Mouse (Mus musculus) heart, postnatal 4 days (tissue): ENCODE data around the gene Orm1. TPM values are rescaled to one million over a fixed set of nuclear protein-coding genes. Genes with fewer than 3 reads are reported as not detected.

ENCODE experiments used
- DNase-seq: peaks from one replicate; pipeline ENCODE4 v3.0.0; 2021
- total RNA-seq, 2 experiments: library from RNA; stranded (reverse); gene quantifications; 2 replicates each; pipeline ENCODE4 v1.2.3; 2021

Gene Orm1
- total RNA-seq, 2 experiments from 2014 or later = not detected

DNA sequence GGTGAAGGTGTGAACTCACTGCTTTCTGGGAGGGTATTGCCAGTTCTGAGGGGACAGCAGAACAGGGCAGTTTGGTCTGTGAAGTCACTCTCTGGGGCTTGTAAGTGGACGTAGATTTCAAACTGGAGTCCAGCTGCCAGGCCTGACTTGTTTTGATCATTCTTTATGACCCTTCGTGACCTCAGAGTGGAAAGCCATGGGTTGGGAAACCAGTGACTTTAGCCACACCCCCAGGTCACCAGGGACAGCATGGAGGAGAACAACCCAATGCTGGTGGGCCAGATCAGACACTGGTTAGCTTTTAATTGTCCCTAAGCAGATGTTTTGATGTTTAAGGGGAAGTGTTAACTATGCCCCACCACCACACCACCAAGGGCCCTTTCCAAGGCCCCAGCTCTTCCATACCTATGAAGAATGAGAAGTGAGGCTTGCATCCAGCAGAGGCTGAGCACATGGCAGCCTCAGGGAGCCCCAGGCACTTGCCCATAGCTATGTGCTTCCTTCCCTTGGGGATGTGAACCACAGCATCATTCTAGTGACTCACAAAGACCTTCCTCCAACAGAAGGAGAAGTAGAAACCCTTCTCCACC lies 12.7 kb downstream of the Orm1 start:
- DNase-seq = no peak

DNA sequence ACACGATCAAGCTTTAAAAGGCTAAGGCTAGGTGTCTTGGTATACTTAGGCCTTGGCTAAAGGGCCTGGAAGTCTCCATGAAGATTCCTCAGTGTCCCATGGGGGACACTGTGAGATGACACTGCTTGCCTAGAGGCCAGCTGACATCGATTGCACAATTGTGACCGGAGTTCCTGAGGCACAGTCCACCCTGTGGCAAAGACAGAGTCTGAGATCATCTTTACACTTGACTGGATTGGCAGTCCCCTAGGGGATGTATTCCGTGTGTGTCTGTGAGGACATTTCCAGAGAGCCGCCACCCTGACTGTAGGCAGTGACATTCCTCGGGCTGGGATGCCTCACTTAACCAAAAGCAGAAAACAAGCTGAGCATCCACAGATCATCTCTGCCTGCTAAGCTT lies 15.5 kb downstream of the Orm1 start:
- no peak for DNase-seq

DNA sequence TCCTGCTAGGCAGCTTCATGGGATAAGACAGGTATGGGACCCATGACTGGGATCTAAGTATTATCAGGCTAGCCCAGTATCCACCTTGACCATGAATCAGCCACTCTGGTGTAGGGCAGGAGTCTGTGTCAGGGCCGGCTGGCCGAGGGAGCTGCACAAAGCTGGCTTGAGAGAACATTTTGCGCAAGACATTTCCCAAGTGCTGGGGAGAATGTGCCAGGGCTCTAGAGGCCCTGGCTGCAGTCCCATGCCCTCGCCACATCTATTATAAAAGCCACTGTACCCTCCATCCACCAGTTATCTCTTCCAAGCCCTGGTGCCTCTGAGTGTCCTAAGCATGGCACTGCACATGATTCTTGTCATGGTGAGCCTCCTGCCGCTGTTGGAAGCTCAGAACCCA lies 17.8 kb downstream of the Orm1 start, which contains the start of gene Orm2:
TSS of gene Orm2 (plus strand) at position 300 of the 400 bp plus-strand sequence.
- DNase-seq = peak; percentile 18

DNA sequence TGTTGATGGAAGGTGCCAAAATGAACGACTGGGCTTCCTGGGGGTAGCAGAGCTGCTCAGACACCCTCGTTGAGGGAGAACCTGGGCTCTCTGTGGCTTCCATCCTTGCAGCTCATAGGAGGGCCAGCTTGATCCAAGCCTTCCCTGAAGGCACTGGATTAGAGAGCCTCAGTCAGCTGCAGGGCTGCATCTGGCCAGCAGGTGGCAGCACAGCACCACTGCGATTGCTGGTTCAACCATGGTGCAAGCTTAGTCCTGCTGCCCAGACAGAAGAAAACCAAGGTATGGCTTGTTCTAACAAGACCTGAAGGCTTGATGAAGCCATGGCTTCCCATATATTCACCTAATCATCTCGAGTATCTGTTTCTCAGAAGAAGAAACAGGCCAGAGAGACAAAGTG lies 24.2 kb downstream of the Orm1 start:
- DNase-seq = peak; percentile 94

DNA sequence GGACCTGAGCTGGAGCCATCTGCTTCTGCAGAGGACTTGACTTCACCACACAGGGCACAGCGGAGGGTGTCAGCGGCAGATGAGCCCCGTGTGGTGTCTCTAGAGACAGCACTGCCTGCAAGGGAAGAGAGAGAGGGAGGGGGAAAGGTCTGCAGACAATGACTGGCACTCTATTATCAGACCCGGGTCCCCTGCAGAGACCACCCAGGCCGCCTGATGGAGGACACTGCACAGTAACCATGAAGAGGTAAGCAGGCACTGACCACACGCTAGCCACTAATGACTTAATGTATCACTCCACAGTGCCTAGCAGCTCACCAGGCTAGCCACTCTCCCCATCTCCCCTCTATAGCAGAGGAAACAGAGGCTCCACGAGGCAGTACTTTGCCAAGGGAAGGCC lies 26.5 kb downstream of the Orm1 start:
- DNase-seq = no peak

DNA sequence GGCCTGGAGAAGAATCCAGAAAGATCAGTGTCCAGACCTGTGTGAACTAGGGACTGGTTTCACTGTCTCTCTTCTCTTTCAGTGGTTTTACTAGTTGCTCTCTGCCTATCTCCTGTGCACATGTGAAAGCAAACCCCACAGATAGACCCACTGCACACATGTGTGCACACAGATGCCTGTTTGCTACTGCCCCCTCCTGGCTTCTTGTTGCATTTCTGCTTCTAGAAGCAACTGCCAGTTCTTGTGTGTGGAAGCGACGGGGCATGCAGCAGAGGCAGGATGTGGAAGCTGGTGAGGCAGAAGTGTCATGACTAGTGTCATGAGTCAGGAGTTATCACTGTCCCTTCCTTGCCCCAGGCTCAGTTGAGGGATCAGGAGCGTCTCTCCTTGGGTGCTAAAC lies 27.5 kb downstream of the Orm1 start:
- peak; percentile 47 for DNase-seq

DNA sequence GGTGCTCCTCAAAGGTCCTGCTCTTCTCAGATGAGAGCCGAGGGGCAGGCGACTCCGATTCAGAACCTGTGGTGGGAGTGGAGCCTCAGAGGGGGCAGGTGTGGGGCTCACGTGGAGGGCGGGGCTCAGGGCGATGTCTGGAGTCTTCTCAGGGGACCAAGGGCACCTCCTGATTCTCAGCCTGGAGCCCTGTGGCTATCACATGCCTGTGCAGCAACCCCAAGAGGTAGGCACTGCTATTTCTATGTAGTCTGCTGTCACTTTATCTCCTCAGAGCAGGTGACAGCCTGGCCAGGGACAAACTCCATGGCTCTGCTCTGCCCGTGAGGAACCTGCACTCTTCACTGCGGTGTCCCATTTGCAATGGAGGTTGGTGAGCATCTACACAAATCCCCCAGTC lies 29.0 kb downstream of the Orm1 start:
- no peak for DNase-seq

DNA sequence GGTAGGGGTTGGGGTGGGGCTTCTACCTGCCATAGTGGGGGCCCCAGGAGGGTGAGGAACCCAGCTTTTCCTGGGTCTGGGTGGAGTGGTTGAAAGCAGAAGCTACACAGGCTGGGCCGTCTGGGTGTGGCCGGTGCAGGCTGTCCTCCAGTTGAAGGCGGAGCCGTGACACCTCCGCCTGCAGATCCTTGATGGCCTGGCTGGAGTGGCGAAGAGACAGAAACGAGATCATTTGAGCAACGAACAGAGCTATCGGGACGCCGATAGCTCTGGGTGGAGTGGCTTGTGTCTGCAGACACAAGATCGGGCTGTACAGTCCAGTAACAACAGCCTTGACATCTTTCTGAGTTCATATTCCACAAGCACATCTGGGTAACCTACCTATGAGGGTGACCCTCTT lies 30.0 kb downstream of the Orm1 start:
- DNase-seq = no peak

DNA sequence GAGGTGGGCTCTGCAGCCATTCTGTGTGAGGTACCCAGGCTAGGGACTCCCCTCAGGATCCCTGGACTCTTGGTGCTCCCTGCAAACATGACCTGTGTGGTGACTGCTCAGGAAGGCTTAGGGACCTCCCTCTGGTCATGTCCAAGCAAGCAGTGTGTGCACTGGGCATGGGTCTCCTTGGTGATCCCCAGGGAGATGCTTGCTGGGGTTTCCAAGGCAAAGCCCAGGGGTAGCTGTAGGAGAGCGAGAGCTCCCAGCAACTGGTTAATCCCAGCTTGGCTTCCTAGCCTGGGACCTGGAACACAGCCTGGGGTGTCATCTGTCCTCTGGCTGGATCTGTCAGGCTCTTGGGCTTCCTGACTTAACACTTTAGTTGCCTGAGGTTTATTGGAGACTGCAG lies 31.0 kb downstream of the Orm1 start:
- peak; percentile 66 for DNase-seq

DNA sequence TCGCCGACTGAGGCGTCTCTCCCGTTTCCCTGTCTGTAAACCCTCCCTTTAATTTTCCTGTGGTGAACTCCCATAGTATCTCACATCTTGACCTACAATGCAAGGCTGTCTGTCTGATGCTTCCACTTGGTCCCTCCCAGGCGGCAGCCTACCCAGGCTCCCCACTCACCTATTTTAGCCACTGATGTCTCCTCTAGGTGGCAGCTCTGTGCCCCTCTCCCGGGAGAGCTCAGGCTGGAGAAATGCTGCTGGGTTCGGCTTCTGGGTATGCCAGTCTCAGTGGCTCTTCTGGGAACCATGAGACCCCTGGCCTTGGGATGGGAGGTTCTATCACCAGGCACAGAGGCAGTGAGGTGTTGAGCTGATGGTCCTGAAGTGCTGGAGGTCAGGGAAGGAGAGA lies 33.1 kb downstream of the Orm1 start:
- no peak for DNase-seq

DNA sequence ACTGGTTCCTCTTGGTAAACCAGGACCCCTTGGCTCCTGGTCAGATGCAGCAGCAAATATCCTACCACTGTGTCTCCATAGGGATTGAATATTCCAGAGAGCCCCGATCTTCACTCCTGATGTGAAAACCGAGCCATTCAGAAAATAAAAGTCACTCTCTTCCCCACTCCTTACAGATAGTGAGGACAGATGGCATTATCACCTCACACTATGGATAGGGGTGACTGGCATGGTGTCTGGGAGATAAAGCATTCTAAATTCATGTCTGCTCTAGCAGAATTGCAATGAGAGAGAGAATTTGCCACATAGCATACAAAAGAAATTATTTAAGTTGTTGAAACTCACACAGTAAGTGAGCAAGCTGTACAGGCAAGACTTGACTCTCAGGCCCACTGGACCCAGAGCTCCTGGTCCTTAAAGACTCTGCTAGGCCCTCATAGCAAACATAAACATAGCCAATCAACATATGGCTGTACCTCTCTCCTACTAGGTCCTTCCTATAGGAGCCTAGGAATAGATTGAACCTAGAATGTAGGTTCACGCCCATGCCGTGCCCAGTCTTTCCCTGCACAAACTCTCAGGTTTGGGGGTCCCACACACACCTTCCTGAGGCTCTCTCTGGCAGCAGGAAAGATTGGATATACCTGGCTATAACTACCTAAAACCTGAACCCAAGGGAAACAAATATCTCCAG lies 38.5 kb downstream of the Orm1 start:
- DNase-seq = no peak

DNA sequence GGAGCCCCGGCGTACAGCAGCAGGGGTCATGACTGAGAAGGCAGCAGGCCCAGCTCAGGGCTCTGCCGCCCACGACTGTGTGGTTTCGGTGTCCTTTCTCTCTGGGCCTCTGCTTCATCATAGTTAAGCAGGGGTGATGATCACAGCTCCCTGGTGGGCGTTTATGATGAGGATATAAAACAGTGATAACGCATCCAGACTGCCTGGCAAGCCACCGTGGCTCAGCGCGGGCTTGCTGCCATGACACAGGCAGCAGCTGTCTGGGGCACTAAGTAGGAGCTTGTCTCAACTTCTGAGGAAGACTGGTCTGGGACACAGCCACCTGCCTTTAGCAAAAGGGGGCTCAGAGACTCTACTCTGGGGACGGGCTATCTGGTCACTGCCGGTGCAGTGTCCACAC lies 39.1 kb downstream of the Orm1 start:
- no peak for DNase-seq

DNA sequence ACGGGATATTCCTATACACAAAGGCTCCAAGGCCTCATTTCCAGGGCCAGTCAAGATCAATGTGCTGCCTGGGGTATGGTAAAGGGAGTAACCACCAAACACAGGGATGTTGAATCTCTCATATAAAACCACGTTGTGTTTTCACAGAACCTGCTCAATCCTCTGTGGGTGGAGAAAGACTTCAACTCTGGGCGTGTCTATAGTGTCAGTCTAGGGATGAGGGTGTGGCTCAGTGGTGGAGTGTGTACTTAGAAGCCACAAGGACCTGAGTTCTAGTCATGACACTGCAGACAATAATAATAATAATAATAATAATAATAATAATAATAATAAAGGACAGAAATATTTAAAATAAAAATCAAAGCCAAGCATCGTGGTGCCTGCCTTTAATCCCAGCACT lies 39.9 kb downstream of the Orm1 start:
- no peak for DNase-seq

DNA sequence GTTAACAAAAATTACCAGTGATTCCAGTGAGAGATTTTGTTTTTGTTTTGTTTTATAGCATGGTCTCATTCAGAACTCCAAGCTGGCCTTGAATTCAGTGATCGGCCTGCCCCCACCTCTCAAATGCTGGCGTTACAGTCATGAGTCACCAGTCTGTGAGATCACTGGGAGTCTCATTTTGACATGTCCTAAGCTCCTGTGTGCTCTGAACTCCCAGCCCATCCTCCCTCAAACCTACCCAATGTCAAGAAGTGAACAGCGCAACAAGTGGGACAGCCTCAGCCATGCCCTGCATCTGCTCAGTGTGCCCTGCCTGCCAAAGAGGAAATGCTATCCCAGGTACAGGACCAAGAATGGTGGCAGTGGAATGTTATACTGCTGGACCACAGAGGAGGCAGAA lies 40.9 kb downstream of the Orm1 start:
- no peak for DNase-seq

DNA sequence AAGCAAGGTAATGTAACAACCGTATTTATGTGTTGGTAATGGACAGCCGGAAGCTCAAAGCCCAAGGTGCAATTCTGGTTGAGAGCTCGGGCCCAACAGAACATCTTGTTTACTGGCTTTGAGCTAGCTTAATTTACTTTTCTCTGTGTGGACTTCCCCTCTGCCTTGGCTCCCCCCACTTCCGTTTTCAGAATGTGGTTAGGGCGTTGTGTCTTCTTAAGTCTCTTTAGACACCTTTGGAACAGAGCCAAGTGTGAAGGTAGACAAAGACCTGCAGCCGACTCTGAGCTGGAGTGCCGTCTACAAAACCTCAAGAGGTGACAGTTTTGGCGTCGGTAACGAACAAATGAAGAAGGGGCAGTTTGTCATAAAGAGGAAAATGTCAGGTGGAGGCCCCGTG lies 41.4 kb downstream of the Orm1 start:
- DNase-seq = no peak

DNA sequence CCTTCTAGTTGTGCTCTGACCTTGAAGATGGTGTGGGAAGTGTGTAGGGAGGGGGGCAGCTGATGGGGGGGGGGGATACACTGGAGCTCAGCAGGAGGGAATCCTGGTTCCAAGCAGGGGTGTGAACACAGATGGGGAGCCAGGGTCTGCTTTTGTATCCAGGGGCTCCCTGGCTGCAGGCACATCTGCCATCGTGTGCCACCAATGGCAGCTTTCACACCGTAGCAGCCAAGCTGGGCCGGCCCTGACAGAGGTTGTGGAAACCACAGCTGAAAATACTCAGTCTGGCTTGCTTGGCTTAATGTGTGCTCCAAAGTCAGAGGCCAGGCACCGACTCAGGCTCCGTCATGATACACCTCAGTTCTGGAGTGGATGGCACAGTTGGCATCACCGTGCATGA lies 43.7 kb downstream of the Orm1 start:
- no peak for DNase-seq

DNA sequence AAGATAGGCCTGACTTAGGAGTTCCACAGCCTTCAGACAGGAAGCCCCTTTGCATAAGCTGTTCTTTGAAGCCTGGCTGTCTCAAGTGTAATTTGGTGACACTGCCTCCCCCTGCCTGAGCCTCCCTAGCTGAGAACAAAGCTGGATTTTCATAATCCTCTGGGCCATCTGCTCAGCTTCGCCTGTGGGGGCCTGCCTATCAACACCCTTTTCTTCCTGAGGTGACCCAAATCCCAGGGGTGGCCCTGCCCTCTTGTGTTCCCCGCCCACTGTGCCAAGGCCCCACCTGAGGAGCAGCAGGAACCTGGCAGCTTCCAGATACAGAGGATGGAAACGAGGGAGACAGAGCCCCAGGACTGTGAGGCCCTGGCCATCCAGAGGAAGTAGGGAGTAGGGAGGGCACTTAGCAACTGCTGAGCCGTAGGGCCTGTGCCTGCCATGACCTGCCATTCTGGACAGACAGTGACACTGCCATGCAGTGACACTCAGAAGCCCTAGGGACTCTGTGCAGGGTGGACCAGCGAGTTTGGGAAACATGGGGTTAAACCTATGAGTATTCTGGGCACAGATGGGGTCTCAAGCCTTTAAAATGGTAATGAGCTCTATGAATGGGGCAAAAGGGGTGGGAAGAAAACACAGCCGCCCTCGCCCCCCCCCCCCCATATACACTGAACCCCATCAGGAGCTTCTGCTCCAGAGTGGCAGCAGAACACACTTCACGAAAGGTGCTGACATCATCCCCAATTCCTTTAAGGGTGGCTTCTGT lies 44.9 kb downstream of the Orm1 start:
- no peak for DNase-seq

DNA sequence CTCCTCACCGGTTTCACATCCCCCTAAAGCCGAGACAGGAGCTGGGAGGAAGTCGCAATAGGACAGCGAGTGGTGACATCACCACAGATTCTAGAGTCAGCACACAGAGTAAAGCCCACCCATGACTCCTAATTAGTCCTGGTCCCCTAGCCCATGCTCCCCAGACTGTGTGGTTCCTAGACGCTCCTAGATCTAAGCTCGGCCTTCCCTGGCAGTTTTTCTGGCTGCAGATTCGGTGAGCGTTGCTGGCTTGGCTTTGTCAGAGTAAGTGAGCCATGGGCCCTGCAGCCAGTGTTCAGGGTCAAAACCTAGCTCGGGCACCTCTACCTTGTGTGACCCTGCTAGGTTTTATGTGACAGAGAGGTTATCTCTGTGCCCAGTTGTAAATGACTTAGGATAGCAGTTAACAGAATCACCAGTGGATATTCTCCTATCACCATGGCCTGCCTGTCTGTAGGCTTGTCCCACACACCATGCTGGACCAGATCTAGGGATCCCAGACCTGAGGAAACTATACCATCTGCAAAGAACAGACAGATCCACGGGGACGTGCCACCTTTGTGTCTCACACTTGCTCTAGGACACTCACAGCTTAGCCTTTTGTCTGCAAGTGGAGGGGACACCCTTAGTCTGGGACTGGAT lies 45.6 kb downstream of the Orm1 start:
- DNase-seq = no peak

DNA sequence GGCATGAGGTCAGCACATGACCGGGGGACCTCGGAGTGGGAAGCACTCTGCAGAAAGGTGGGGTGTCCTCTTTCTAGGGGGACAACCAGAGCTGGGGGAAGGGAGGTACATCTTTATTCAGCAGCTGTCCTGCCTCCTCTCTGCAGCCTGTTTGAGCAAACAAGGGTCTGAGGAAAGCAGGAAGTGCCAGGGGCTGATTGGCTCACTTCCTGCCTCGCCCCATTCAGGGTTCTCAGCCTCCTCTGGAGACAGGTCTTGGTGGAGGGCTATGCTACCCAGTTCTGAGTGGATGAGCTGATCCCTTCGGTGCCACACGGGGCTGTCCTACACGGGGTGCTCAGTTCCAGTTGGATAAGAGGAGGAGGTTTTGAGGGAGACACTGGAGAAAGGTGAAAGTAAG lies 47.0 kb downstream of the Orm1 start:
- DNase-seq = no peak
